Mouse (Mus musculus): ENCODE data around the gene Slc22a23.

The Slc22a23 gene

GRCm38 (mm10) chr13:34343719-34344375, 1.1 kb downstream of the Slc22a23 start:
- no peak for DNase-seq (ENCODE audit: low spot score)

- no peak for DNase-seq (ENCODE audit: low spot score)
Observed at GRCm38 (mm10) chr13:34342286-34342890, 2.6 kb downstream of the Slc22a23 start.

GRCm38 (mm10) chr13:34336895-34337294, 8.1 kb downstream of the Slc22a23 start:
- no peak for DNase-seq (ENCODE audit: low spot score)

GRCm38 (mm10) chr13:34334847-34335246, 10.1 kb downstream of the Slc22a23 start:
- DNase-seq (ENCODE audit: low spot score), result no peak

- DNase-seq (ENCODE audit: low spot score), result no peak
Observed at GRCm38 (mm10) chr13:34332762-34333161, 12.2 kb downstream of the Slc22a23 start.

- no peak for DNase-seq (ENCODE audit: low spot score)
Observed at GRCm38 (mm10) chr13:34331399-34332186, 13.4 kb downstream of the Slc22a23 start.

GRCm38 (mm10) chr13:34329589-34329988, 15.4 kb downstream of the Slc22a23 start:
- DNase-seq (ENCODE audit: low spot score), result no peak

- DNase-seq (ENCODE audit: low spot score), result no peak
Observed at GRCm38 (mm10) chr13:34326992-34327391, 18.0 kb downstream of the Slc22a23 start.

GRCm38 (mm10) chr13:34323361-34323760, 21.6 kb downstream of the Slc22a23 start:
- no peak for DNase-seq (ENCODE audit: low spot score)

- no peak for DNase-seq (ENCODE audit: low spot score)
Observed at GRCm38 (mm10) chr13:34320482-34320881, 24.5 kb downstream of the Slc22a23 start.

GRCm38 (mm10) chr13:34317051-34317450, 27.9 kb downstream of the Slc22a23 start:
- DNase-seq (ENCODE audit: low spot score), result no peak

- no peak for DNase-seq (ENCODE audit: low spot score)
Observed at GRCm38 (mm10) chr13:34316511-34316910, 28.5 kb downstream of the Slc22a23 start.

GRCm38 (mm10) chr13:34313033-34313491, 31.9 kb downstream of the Slc22a23 start:
- DNase-seq (ENCODE audit: low spot score), result no peak

- no peak for DNase-seq (ENCODE audit: low spot score)
Observed at GRCm38 (mm10) chr13:34312346-34313002, 32.5 kb downstream of the Slc22a23 start.

GRCm38 (mm10) chr13:34311593-34311992, 33.4 kb downstream of the Slc22a23 start:
- no peak for DNase-seq (ENCODE audit: low spot score)

GRCm38 (mm10) chr13:34308604-34308927, 36.4 kb downstream of the Slc22a23 start:
- no peak for DNase-seq (ENCODE audit: low spot score)

- no peak for DNase-seq (ENCODE audit: low spot score)
Observed at GRCm38 (mm10) chr13:34307696-34308603, 37.0 kb downstream of the Slc22a23 start.

- no peak for DNase-seq (ENCODE audit: low spot score)
Observed at GRCm38 (mm10) chr13:34305964-34306671, 38.9 kb downstream of the Slc22a23 start.

GRCm38 (mm10) chr13:34304896-34305295, 40.1 kb downstream of the Slc22a23 start:
- no peak for DNase-seq (ENCODE audit: low spot score)

GRCm38 (mm10) chr13:34303386-34304016, 41.5 kb downstream of the Slc22a23 start:
- DNase-seq (ENCODE audit: low spot score), result no peak

Data from layer of hippocampus, adult 9-10 months (tissue).